Mouse (Mus musculus): ENCODE data around the gene Ngf. TPM values are rescaled to one million over a fixed set of nuclear protein-coding genes. Genes with fewer than 3 reads are reported as not detected.

Gene Ngf
- total and polyA plus RNA-seq, 2 experiments from 2014 or later = 1.1 to 1.2 TPM

DNA sequence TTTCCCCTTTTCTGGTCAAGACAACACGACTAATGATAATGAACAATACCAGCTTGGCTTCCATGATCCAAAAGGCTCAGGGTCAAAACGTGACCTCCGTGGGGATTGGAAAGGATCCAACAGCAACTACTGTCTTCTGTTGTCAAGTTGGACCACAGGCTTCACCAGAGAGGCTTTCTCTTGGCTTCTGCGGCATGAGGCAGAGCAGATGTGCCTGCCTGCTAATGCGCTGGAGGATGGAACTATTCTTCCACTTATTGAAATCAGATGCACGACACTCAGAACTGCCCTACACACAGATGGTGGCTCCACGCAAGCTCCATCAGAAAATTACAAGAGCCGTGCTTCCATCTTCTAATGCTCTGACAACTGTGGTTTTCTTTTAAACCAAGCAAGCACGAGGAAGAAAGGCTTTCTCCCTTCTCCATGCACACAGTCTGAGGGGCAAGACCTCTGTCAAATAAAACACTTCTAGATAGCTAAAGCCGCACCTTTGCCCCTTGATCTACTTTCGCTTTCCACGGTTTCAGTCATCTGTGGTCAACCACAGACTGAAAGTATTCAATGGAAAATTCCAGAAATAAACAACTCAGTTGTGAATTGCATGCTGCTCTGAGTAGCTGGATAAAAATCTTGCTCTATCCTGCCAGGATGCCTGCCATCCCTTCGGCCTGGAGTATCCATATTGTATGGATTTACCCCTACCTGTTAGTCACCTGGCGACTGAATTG, 20.8 kb downstream of the Ngf start:
- Histone ChIP-seq H3K9ac (no peak overlapping the region), H3K9me3 (ENCODE audit: low read length) (no peaks in the 10 kb centered on the region), H3K4me2 (ENCODE audit: low read depth) (no peak overlapping the region), H3K4me3 (ENCODE audit: low read depth, low read length) (no peak overlapping the region), H3K4me1 (ENCODE audit: insufficient read depth) (no peaks in the 10 kb centered on the region), H3K27ac (ENCODE audit: low read depth, low read length) (no peak overlapping the region), H3K27me3 (ENCODE audit: insufficient read depth, low read length) (no peaks in the 10 kb centered on the region), H3K36me3 (ENCODE audit: insufficient read depth) (no peaks in the 10 kb centered on the region)
- ATAC-seq (no peak), DNase-seq (no peak)
- no peak for TF ChIP-seq CTCF (IDR thresholded peaks at IDR 0.05; ENCODE audit: low read depth)
- 77% methylated on average over 14 of the region's 14 CpGs for WGBS

DNA sequence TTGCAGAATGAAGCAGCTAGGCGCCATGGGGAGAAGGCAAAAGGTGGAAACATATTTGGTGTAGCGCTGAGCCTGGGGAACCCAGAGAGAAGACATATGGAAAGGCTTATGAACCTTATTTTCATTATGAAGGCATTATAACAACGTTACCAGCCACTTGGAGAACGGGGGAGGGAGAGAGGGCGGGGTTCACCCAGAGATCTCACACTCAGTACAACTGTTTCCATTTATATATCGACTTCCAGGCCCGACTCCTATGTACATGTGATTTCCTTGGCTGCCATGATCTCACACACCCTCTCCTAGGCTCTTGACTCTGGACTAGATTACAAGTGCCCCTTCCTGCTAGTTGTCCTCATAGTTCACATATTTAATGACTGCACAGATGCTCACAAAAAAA, 28.4 kb downstream of the Ngf start:
- H3K27ac ChIP-seq (ENCODE audit: low read depth, low read length) = no peak overlapping the region
- no peak overlapping the region for H3K4me2 ChIP-seq (ENCODE audit: low read depth)
- WGBS = 85% methylated on average over 7 of the region's 7 CpGs
- H3K36me3 ChIP-seq (ENCODE audit: insufficient read depth) = no peaks in the 10 kb centered on the region
- DNase-seq = no peak
- TF ChIP-seq CTCF (IDR thresholded peaks at IDR 0.05; ENCODE audit: low read depth) = no peak
- no peak overlapping the region for H3K9ac ChIP-seq
- no peak overlapping the region for H3K4me3 ChIP-seq (ENCODE audit: low read depth, low read length)
- H3K27me3 ChIP-seq (ENCODE audit: insufficient read depth, low read length) = no peaks in the 10 kb centered on the region
- no peak for ATAC-seq
- H3K4me1 ChIP-seq (ENCODE audit: insufficient read depth) = no peaks in the 10 kb centered on the region
- no peaks in the 10 kb centered on the region for H3K9me3 ChIP-seq (ENCODE audit: low read length)

DNA sequence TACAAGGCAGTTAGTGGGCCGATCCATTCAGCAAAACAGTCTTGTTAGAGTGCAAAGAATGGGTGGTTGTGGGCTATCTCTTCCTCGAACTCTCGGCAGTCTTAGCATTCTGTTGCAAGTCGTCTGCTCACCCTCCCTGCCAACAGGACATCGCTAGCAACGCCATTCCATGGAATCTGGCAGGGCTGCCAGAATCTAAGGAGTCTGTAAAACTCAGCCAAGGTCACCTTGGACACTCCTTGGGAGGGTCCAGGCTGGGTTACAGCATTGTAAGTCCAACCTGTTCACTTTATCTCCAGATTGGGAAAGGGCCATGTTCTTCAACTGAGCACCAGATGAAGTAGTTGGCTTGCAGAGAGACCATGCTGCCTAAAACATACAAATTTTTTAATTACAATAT, 29.2 kb downstream of the Ngf start:
- Histone ChIP-seq H3K27ac (ENCODE audit: low read depth, low read length) (no peak overlapping the region), H3K4me3 (ENCODE audit: low read depth, low read length) (no peak overlapping the region)
- ATAC-seq = no peak

DNA sequence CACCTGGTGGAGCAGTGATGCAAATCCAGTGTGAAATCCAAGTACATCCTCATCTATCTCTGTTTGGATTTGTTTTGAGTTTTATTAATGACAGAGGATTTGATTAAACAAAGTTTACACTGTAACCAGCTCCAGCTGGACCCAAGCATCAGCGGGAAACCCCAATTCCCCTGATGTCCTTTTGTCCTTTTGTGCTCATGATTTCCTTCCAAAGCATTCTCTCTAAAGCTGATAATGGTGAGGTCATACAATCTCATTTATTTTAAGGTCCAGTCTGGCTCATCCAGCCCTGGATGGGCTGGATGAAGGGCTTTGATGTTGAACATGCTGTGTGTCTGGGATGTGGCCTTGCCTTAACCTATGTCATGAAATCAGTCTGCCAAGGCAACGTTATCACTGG, 30.3 kb downstream of the Ngf start:
- Histone ChIP-seq H3K9ac (no peak overlapping the region), H3K27me3 (ENCODE audit: insufficient read depth, low read length) (no peaks in the 10 kb centered on the region), H3K4me2 (ENCODE audit: low read depth) (no peak overlapping the region), H3K36me3 (ENCODE audit: insufficient read depth) (no peaks in the 10 kb centered on the region), H3K27ac (ENCODE audit: low read depth, low read length) (no peak overlapping the region), H3K9me3 (ENCODE audit: low read length) (no peaks in the 10 kb centered on the region), H3K4me1 (ENCODE audit: insufficient read depth) (no peaks in the 10 kb centered on the region), H3K4me3 (ENCODE audit: low read depth, low read length) (no peak overlapping the region)
- DNase-seq (no peak), ATAC-seq (no peak)
- TF ChIP-seq CTCF (IDR thresholded peaks at IDR 0.05; ENCODE audit: low read depth) = no peak
- 91% methylated on average over 2 of the region's 2 CpGs for WGBS

More for the DNA sequence above, 29.2 kb downstream of the Ngf start:
- Histone ChIP-seq H3K27me3 (ENCODE audit: insufficient read depth, low read length) (no peaks in the 10 kb centered on the region), H3K9ac (no peak overlapping the region), H3K36me3 (ENCODE audit: insufficient read depth) (no peaks in the 10 kb centered on the region), H3K4me1 (ENCODE audit: insufficient read depth) (no peaks in the 10 kb centered on the region), H3K4me2 (ENCODE audit: low read depth) (no peak overlapping the region), H3K9me3 (ENCODE audit: low read length) (no peaks in the 10 kb centered on the region)
- no peak for DNase-seq
- no peak for TF ChIP-seq CTCF (IDR thresholded peaks at IDR 0.05; ENCODE audit: low read depth)
- WGBS = 79% methylated on average over 6 of the region's 6 CpGs

DNA sequence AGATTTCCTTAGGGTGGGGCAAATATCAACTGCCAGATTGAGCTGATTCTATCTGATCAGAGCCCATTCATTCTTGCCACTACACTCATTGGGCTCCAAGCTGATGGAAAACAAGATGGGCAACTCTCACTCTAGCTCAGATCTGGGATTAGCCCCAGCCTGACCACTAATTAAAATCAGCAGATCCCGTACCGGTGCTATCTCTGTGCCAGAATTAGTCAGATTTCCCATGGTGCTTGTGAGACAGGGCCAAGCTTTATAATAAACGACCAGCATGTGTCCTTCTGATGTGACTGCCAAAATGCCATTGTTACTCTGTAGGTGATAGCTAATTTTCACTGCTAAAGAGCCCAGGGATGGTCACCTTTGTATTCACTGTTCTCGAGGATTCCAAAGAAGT, 31.5 kb downstream of the Ngf start:
- H3K4me1 ChIP-seq (ENCODE audit: insufficient read depth) = no peaks in the 10 kb centered on the region

DNA sequence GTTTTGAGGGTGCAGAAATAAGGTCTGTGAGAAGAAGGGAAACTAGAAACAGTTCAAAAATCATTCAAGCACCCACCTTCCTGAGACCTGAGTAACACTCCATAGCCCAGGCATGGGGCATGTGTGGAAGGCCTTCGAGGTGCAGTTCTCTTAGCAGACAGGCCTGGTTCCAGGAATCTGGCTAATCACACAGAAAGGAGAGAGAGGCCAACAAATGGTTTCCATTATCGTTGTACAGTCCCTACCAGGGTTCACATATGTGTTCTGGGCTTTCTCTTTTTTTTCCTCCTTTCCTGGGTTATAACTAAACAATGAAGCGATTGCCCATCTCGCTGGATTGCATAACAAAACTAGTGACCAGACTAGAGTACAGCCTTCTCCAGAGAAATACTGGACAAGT, 35.4 kb downstream of the Ngf start:
- Histone ChIP-seq H3K4me3 (ENCODE audit: low read depth, low read length) (no peak overlapping the region), H3K36me3 (ENCODE audit: insufficient read depth) (no peaks in the 10 kb centered on the region), H3K9ac (no peak overlapping the region), H3K4me2 (ENCODE audit: low read depth) (no peak overlapping the region), H3K4me1 (ENCODE audit: insufficient read depth) (no peaks in the 10 kb centered on the region), H3K9me3 (ENCODE audit: low read length) (no peaks in the 10 kb centered on the region), H3K27me3 (ENCODE audit: insufficient read depth, low read length) (no peaks in the 10 kb centered on the region), H3K27ac (ENCODE audit: low read depth, low read length) (no peak overlapping the region)
- DNase-seq (no peak), ATAC-seq (no peak)
- TF ChIP-seq CTCF (IDR thresholded peaks at IDR 0.05; ENCODE audit: low read depth) = no peak
- WGBS = 93% methylated on average over 4 of the region's 4 CpGs

More for the DNA sequence above, 31.5 kb downstream of the Ngf start:
- no peak overlapping the region for H3K27ac ChIP-seq (ENCODE audit: low read depth, low read length)
- no peaks in the 10 kb centered on the region for H3K9me3 ChIP-seq (ENCODE audit: low read length)
- H3K4me2 ChIP-seq (ENCODE audit: low read depth) = no peak overlapping the region
- DNase-seq (no peak), ATAC-seq (no peak)
- WGBS = 56% methylated on average over 4 of the region's 4 CpGs
- H3K9ac ChIP-seq = no peak overlapping the region
- H3K27me3 ChIP-seq (ENCODE audit: insufficient read depth, low read length) = no peaks in the 10 kb centered on the region
- no peak overlapping the region for H3K4me3 ChIP-seq (ENCODE audit: low read depth, low read length)
- TF ChIP-seq CTCF (IDR thresholded peaks at IDR 0.05; ENCODE audit: low read depth) = no peak
- H3K36me3 ChIP-seq (ENCODE audit: insufficient read depth) = no peaks in the 10 kb centered on the region

DNA sequence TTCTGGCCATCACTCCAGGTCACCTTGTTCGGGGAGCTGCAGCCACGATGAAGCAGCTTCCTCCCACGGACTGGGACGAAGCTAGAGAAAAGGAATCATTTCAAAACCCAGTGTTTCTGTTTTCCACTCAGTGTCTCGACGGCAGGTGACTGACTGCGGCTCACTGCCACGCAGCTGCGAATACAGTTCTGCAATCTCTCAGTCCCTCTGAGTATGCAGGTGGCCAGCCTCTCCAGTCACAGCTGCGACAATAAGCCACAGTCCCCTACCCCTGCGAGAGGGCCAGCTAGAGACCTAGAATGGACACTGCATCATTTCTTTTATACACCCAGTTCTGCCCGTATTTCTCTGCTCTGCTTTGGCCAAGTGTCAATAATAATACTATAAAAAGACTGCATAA, 36.3 kb downstream of the Ngf start:
- peak; percentile 59; the same call in 1 of the 2 replicates for ATAC-seq
- no peaks in the 10 kb centered on the region for H3K27me3 ChIP-seq (ENCODE audit: insufficient read depth, low read length)
- WGBS = 60% methylated on average over 12 of the region's 12 CpGs

More for the DNA sequence above, 36.3 kb downstream of the Ngf start:
- Histone ChIP-seq H3K9me3 (ENCODE audit: low read length) (no peaks in the 10 kb centered on the region), H3K4me1 (ENCODE audit: insufficient read depth) (no peaks in the 10 kb centered on the region), H3K4me2 (ENCODE audit: low read depth) (no peak overlapping the region), H3K36me3 (ENCODE audit: insufficient read depth) (no peaks in the 10 kb centered on the region), H3K9ac (no peak overlapping the region), H3K4me3 (ENCODE audit: low read depth, low read length) (no peak overlapping the region), H3K27ac (ENCODE audit: low read depth, low read length) (no peak overlapping the region)
- TF ChIP-seq CTCF (IDR thresholded peaks at IDR 0.05; ENCODE audit: low read depth) = no peak
- DNase-seq = no peak
